8 mouse cellular contexts compared by ENCODE assay signal in the genomic region with DNA sequence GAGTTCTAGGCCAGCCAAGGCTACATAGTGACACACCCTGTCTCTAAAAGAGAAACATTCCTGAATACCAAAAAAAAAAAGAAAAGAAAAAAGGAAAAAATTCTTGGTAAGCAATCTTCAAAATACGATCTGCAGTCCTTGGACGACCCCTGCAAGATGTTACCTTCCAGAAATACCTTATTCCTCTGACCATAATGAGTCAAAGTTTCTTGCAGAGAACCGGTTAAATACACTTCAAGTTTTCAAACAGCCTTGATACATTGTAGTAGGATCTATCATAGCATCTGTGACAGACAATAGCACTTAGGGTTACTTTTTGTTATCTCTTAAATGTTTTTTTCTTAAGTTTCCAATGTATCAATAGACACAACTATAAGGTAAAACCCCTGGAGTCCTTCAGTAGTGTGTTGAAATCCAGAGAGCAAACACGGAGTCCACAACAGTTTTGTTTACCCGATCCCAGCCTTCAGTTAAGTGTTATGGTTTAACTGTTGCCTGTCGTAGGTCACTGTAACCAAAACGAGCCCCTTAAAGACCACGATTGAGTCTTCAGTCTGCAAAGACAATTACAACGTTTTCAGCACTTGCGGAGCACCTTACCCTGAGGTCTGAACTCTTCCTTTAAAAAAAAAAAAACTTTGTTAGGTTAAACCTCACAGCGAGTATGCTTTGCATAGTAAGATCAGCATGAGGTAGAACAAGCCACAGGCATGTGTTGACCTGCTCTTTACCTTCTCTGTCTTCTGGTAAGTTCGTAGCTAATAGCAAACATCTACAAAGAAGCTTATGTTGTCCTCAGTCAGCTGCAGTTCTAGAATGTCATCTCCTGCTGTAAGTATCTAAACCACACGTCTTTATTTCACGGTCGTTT. TPM values are rescaled to one million over a fixed set of nuclear protein-coding genes. Genes with fewer than 3 reads are reported as not detected.
DNase-seq lines count a peak whose midpoint lies in the region; ATAC-seq and TF ChIP-seq lines count a peak whose summit lies in the region.

No protein-coding gene starts in this region.

- 51% methylated on average over 15 of the region's 15 CpGs for WGBS in heart, embryonic 12.5 days
- WGBS in heart, embryonic 16.5 days, result 47% methylated on average over 15 of the region's 15 CpGs
- 56% methylated on average over 15 of the region's 15 CpGs for WGBS in midbrain, embryonic 12.5 days

- H3K36me3 ChIP-seq in heart, embryonic 12.5 days, result no peaks in the 10 kb centered on the region
- no peaks in the 10 kb centered on the region for H3K36me3 ChIP-seq in ES-E14 (ENCODE audit: control insufficient read depth, insufficient read depth, low read length, poor library complexity, severe bottlenecking)
- H3K36me3 ChIP-seq in heart, embryonic 16.5 days (ENCODE audit: control insufficient read depth, insufficient read depth), result no peaks in the 10 kb centered on the region
- no peaks in the 10 kb centered on the region for H3K36me3 ChIP-seq in midbrain, embryonic 12.5 days

- peak overlapping the region; percentile 98 for H3K27ac ChIP-seq in heart, embryonic 12.5 days (ENCODE audit: poor library complexity, severe bottlenecking)
- H3K27ac ChIP-seq in ES-E14 (ENCODE audit: insufficient read depth, low read depth, low read length, poor library complexity, severe bottlenecking), result peak overlapping the region; percentile 98
- peak overlapping the region; percentile 98 for H3K27ac ChIP-seq in heart, embryonic 16.5 days (ENCODE audit: low read length)
- peak overlapping the region; percentile 98 for H3K27ac ChIP-seq in midbrain, embryonic 12.5 days (replicated peaks)

- peak overlapping the region; percentile 94; the same call in 1 of the 2 replicates for H3K9ac ChIP-seq in heart, embryonic 12.5 days
- peak overlapping the region; percentile 80; the same call in 1 of the 2 replicates for H3K9ac ChIP-seq in ES-E14 (ENCODE audit: insufficient read depth, low read depth, low read length, poor library complexity, severe bottlenecking)
- peak overlapping the region; percentile 96 for H3K9ac ChIP-seq in heart, embryonic 16.5 days (ENCODE audit: low read length)
- H3K9ac ChIP-seq in midbrain, embryonic 12.5 days (replicated peaks), result peak overlapping the region; percentile 95; the same call in 1 of the 2 replicates

- H3K27me3 ChIP-seq in heart, embryonic 12.5 days (replicated peaks), result no peaks in the 10 kb centered on the region
- no peaks in the 10 kb centered on the region for H3K27me3 ChIP-seq in heart, embryonic 16.5 days (ENCODE audit: control insufficient read depth, insufficient read depth, low read length)
- H3K27me3 ChIP-seq in midbrain, embryonic 12.5 days, result no peaks in the 10 kb centered on the region

- peak overlapping the region; percentile 76 for H3K4me3 ChIP-seq in heart, embryonic 12.5 days
- H3K4me3 ChIP-seq in ES-E14 (ENCODE audit: insufficient read depth in 1 of 2, low read depth in 1 of 2, low read length in 2 of 2, poor library complexity in 1 of 2, severe bottlenecking in 1 of 2), result peak overlapping the region; percentile 72 to 93
- peak overlapping the region; percentile 95 for H3K4me3 ChIP-seq in heart, embryonic 16.5 days (ENCODE audit: low read length)
- peak overlapping the region; percentile 94 for H3K4me3 ChIP-seq in midbrain, embryonic 12.5 days

- no peaks in the 10 kb centered on the region for H3K9me3 ChIP-seq in heart, embryonic 12.5 days (replicated peaks)
- no peaks in the 10 kb centered on the region for H3K9me3 ChIP-seq in ES-E14 (ENCODE audit: control insufficient read depth, insufficient read depth, low read depth, low read length)
- H3K9me3 ChIP-seq in heart, embryonic 16.5 days (replicated peaks; ENCODE audit: control insufficient read depth, low read length), result no peaks in the 10 kb centered on the region
- no peaks in the 10 kb centered on the region for H3K9me3 ChIP-seq in midbrain, embryonic 12.5 days

- ATAC-seq in heart, embryonic 12.5 days (ENCODE audit: insufficient number of reproducible peaks, low FRiP score), result no peak
- ATAC-seq in heart, embryonic 16.5 days (replicated peaks; ENCODE audit: extremely low read depth, insufficient read depth, low FRiP score), result no peak
- ATAC-seq in midbrain, embryonic 12.5 days (ENCODE audit: low FRiP score, low read depth), result no peak

- H3K4me1 ChIP-seq in heart, embryonic 12.5 days (replicated peaks), result peaks cover 9% of the 10 kb centered on the region
- H3K4me1 ChIP-seq in ES-E14 (ENCODE audit: control insufficient read depth in 2 of 2, insufficient read depth in 2 of 2, low read length in 2 of 2, poor library complexity in 1 of 2), result peaks cover 6 to 9% of the 10 kb centered on the region in 2 experiments
- H3K4me1 ChIP-seq in heart, embryonic 16.5 days (ENCODE audit: control insufficient read depth, insufficient read depth, low read length), result peaks cover 17% of the 10 kb centered on the region
- H3K4me1 ChIP-seq in midbrain, embryonic 12.5 days, result peaks cover 12% of the 10 kb centered on the region

- no peak for DNase-seq in heart, adult 18-20 months
- no peak for DNase-seq in ES-E14 (ENCODE audit: low read depth, low spot score)
- no peak for DNase-seq in cerebellum, postnatal 10 days
- no peak for DNase-seq in layer of hippocampus, adult 9-10 months (ENCODE audit: low spot score)
- no peak for DNase-seq in adrenal gland, postnatal 14 days

- peak overlapping the region; percentile 70 for H3K4me2 ChIP-seq in heart, embryonic 12.5 days
- H3K4me2 ChIP-seq in heart, embryonic 16.5 days (ENCODE audit: low read depth, low read length), result peak overlapping the region; percentile 56
- peak overlapping the region; percentile 58 for H3K4me2 ChIP-seq in midbrain, embryonic 12.5 days (replicated peaks)

- in situ Hi-C loops in ES-E14 (cut with MboI; ENCODE audit: low sequenced_read_pairs in 2 of 2, unreplicated experiment in 2 of 2), result no loop called here

TF ChIP-seq in ES-E14, 5 proteins besides CTCF, POLR2A, EP300 and RAD21:
- TF ChIP-seq CHD2 (IDR thresholded peaks at IDR 0.05; ENCODE audit: low read depth, low read length) (no peak), ZNF384 (IDR thresholded peaks at IDR 0.05; ENCODE audit: low read depth, low read length) (peak; percentile 84)
TF ChIP-seq in ES-E14: peak in this region for 1.

RNA-seq across cellular contexts. Expression of gene Phf3, which starts 0.8 kb away (rescaled TPM):
- polyA plus RNA-seq in heart, embryonic 12.5 days (2016; fragmentation: Nextera tagmentation; extraction: Ambion mirVana), result 38.2 and 38.6 TPM in 2 replicates
- total RNA-seq in heart, adult 18-20 months (2021), result 10 to 100 TPM; 37.1 to 37.3 TPM
- total RNA-seq in ES-E14 (2012; rRNA removed), result 85.0 and 92.0 TPM in 2 replicates
- 22.7 and 23.5 TPM in 2 replicates for polyA plus RNA-seq in heart, embryonic 16.5 days (2015; fragmentation: Nextera tagmentation; extraction: Ambion mirVana)
- polyA plus RNA-seq in midbrain, embryonic 12.5 days (2016; fragmentation: Nextera tagmentation; extraction: Ambion mirVana), result 50.3 and 51.5 TPM in 2 replicates
- 85.4 and 89.3 TPM in 2 replicates for total RNA-seq in adrenal gland, postnatal 14 days (2021)
